Mouse (Mus musculus) liver, embryonic 11.5 days (tissue): Measurements from ENCODE around the gene Gm16427. TPM values are rescaled to one million over a fixed set of nuclear protein-coding genes. Genes with fewer than 3 reads are reported as not detected.
"Not testable (repeated sequence)": the region's sequence is repeated elsewhere in the genome, so short reads cannot be mapped to it uniquely, and the experiment has no call there.

ENCODE experiments used
- ATAC-seq: fragments of 200-750 bp; cut with Nextera tagmentation; replicated peaks from 2 replicates; pipeline ENCODE4 v1.8.0; 2017; ENCODE audit warnings: moderate number of reproducible peaks, mild to moderate bottlenecking, moderate TSS enrichment, moderate library complexity; ENCODE audit not compliant: low FRiP score
- DNase-seq: peaks from one replicate; pipeline ENCODE4 v3.0.0-alpha.2; 2017; ENCODE audit warnings: low spot score
- H3K27ac ChIP-seq: fragments of 300-500 bp; sonication (generic); 2 replicates; pipeline ENCODE4 v1.5.1; 2014; ENCODE audit warnings: mild to moderate bottlenecking, low read depth, low read length, control low read depth
- H3K27me3 ChIP-seq: fragments of 300-500 bp; sonication (generic); replicated peaks from 2 replicates; pipeline ENCODE4 v1.6.1; 2014; ENCODE audit warnings: low read length, mixed read lengths; ENCODE audit not compliant: control insufficient read depth, insufficient read depth
- H3K36me3 ChIP-seq: fragments of 300-500 bp; sonication (generic); 2 replicates; pipeline ENCODE4 v1.6.1; 2014; ENCODE audit warnings: mild to moderate bottlenecking, low read length, moderate library complexity, mixed read lengths; ENCODE audit not compliant: control insufficient read depth, insufficient read depth
- H3K4me1 ChIP-seq: fragments of 300-500 bp; sonication (generic); replicated peaks from 2 replicates; pipeline ENCODE4 v1.6.1; 2014; ENCODE audit warnings: low read length, mixed read lengths; ENCODE audit not compliant: control insufficient read depth, insufficient read depth
- H3K4me2 ChIP-seq: fragments of 300-500 bp; sonication (generic); 2 replicates; pipeline ENCODE4 v1.6.1; 2014; ENCODE audit warnings: mild to moderate bottlenecking, control low read depth, moderate library complexity
- H3K4me3 ChIP-seq: fragments of 300-500 bp; sonication (generic); 2 replicates; pipeline ENCODE4 v1.5.1; 2014; ENCODE audit warnings: low read depth, low read length, control low read depth
- H3K9ac ChIP-seq: fragments of 300-500 bp; sonication (generic); 2 replicates; pipeline ENCODE4 v1.6.1; 2014; ENCODE audit warnings: low read depth, low read length, control low read depth
- H3K9me3 ChIP-seq: fragments of 300-500 bp; sonication (generic); 2 replicates; pipeline ENCODE4 v1.6.1; 2016; ENCODE audit warnings: low read length, inconsistent platforms, mixed read lengths; ENCODE audit not compliant: control insufficient read depth
- WGBS: fragments of 180-500 bp; shearing (Covaris S2); extraction: QIAGEN DNeasy Blood & Tissue Kit; methylation state at CpG from one replicate; pipeline ENCODE4 v1.1.7; 2014; 5-methylcytosine and 5-hydroxymethylcytosine counted together
- polyA plus RNA-seq: library from polyadenylated mRNA; unstranded; fragments of >200 nt; fragmentation: Nextera tagmentation; extraction: Ambion mirVana; gene quantifications from 2 replicates; pipeline ENCODE4 v1.2.1, GENCODE M21; 2014

The Gm16427 gene
- polyA plus RNA-seq, result not detected in 2 replicates

DNA sequence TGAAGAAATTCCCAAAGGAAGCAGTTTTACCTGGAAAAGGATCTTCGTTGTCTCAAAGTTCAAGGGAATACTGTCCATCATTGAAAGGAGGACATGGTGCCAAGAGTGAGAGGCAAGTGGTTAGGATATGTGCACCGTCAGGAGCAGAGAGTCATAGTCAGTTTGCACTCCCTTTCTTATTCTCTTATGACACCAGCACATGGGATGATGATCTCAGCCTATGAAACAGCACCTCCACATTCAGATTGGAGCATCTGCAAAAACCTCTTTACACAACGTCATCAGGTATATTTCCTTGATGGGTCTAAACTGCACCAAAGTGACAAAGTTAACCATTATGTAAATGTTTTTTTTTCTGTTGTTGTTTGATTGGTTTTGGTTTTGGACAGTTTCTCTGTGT, at the start of gene Gm16427:
Gm16427 (minus strand) TSS at position 101 of the 400 bp plus-strand sequence.
- not testable (repeated sequence) for H3K9me3 ChIP-seq, H3K9ac ChIP-seq, ATAC-seq, H3K4me3 ChIP-seq, H3K27ac ChIP-seq, H3K4me1 ChIP-seq, H3K27me3 ChIP-seq, H3K36me3 ChIP-seq, DNase-seq, H3K4me2 ChIP-seq
- 84% methylated on average over 2 of the region's 3 CpGs for WGBS

Other genes starting within 250 kb of the Gm16427 start
- gene C87414, start 131.4 kb upstream of the Gm16427 start, polyA plus RNA-seq, result not detected in 2 replicates